ENCODE assay signal across 10 mouse cellular contexts in the genomic region with DNA sequence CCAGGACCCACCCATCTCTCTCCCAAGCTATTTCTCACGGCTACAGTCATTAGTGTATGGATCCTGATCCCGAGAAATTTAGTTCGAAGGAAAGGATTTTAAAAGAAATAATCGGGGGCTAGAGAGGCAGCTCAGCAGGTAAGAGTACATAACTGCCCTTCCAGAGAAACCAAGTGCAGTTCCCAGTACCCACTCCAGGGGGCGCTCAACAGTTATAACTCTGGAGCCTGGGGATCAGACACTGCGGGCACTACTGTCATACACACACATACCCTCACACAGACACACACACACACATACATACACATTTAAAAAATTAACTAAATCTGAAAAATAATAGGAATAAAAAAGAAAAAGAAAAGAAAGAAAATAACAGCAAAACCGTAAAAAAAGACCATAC. TPM values are rescaled to one million over a fixed set of nuclear protein-coding genes. Genes with fewer than 3 reads are reported as not detected.
DNase-seq lines count a peak whose midpoint lies in the region; ATAC-seq and TF ChIP-seq lines count a peak whose summit lies in the region.
"Had no signal": no experiment of that assay in that cellular context is flagged by ENCODE, and none has a peak within 500 bp of the region (broad histone marks: within the 10 kb centered on the region; RNA-seq: fewer than 3 reads in every experiment).

No protein-coding gene starts in this region.

- peaks cover 2% of the 10 kb centered on the region for H3K27me3 ChIP-seq in heart, adult 2 months (ENCODE audit: control insufficient read depth, insufficient read depth, low read length)
- no peaks in the 10 kb centered on the region; the same call in 1 of the 2 replicates for H3K27me3 ChIP-seq in heart, embryonic 10.5 days (ENCODE audit: insufficient read depth, poor library complexity, severe bottlenecking)
- H3K27me3 ChIP-seq: embryonic facial prominence, embryonic 12.5 days had no signal

- TF ChIP-seq CTCF in heart, adult 2 months (IDR thresholded peaks at IDR 0.05) = peak; percentile 79

- ATAC-seq in megakaryocyte-erythroid progenitor cell, adult 5-6 weeks (replicated peaks; ENCODE audit: low FRiP score, low TSS enrichment, poor library complexity, severe bottlenecking) = peak; percentile 50; the same call in 1 of the 2 replicates

- no peaks in the 10 kb centered on the region for H3K4me1 ChIP-seq in heart, adult 2 months (ENCODE audit: control insufficient read depth, insufficient read depth, low read length)
- no peaks in the 10 kb centered on the region for H3K4me1 ChIP-seq in heart, embryonic 10.5 days
- H3K4me1 ChIP-seq: embryonic facial prominence, embryonic 12.5 days had no signal

- no peaks in the 10 kb centered on the region for H3K36me3 ChIP-seq in heart, adult 2 months (ENCODE audit: control insufficient read depth, insufficient read depth, low read length)
- no peaks in the 10 kb centered on the region for H3K36me3 ChIP-seq in heart, embryonic 10.5 days
- H3K36me3 ChIP-seq: embryonic facial prominence, embryonic 12.5 days; limb, embryonic 12.5 days had no signal

- no peak overlapping the region for H3K27ac ChIP-seq in heart, adult 2 months
- H3K27ac ChIP-seq in heart, embryonic 10.5 days = no peak overlapping the region
- H3K27ac ChIP-seq: embryonic facial prominence, embryonic 12.5 days; limb, embryonic 12.5 days had no signal

- H3K4me3 ChIP-seq in heart, adult 2 months = no peak overlapping the region
- no peak overlapping the region for H3K4me3 ChIP-seq in heart, embryonic 10.5 days
- H3K4me3 ChIP-seq: embryonic facial prominence, embryonic 12.5 days; limb, embryonic 12.5 days had no signal

- H3K9me3 ChIP-seq in heart, embryonic 10.5 days = no peaks in the 10 kb centered on the region
- H3K9me3 ChIP-seq: embryonic facial prominence, embryonic 12.5 days; limb, embryonic 12.5 days had no signal

- 33% methylated on average over 7 of the region's 7 CpGs for WGBS in heart, adult 2 months
- WGBS in heart, embryonic 10.5 days = 43% methylated on average over 7 of the region's 7 CpGs

- no peak overlapping the region for H3K9ac ChIP-seq in heart, adult 2 months (ENCODE audit: low read depth, low read length)
- H3K9ac ChIP-seq: embryonic facial prominence, embryonic 12.5 days; limb, embryonic 12.5 days had no signal

- intact Hi-C loops in heart, adult 2 months (cut with DNase I) = no loop called here

- TF ChIP-seq EP300 in heart, adult 2 months (IDR thresholded peaks at IDR 0.05; ENCODE audit: insufficient read depth, low read depth, low read length) = no peak

- H3K79me2 ChIP-seq in heart, adult 2 months (replicated peaks; ENCODE audit: control insufficient read depth, insufficient read depth, low read length) = no peaks in the 10 kb centered on the region

- peak; percentile 37 to 64 for DNase-seq in heart, adult 2 months
- no peak for DNase-seq in heart, embryonic 10.5 days (ENCODE audit: low spot score)
- peak; percentile 43 for DNase-seq in CD4-positive helper T cell, adult 2 months (ENCODE audit: low read depth, low spot score)
- DNase-seq in adrenal gland, adult 2 months = peak; percentile 48
- DNase-seq in embryo, embryonic 9.5 days (ENCODE audit: extremely low spot score) = peak; percentile 51
- DNase-seq in layer of hippocampus, adult 9-10 months (ENCODE audit: low spot score) = peak; percentile 53
- DNase-seq in thymus, postnatal 14 days = peak; percentile 74

- no peak for TF ChIP-seq POLR2A in heart, adult 2 months (IDR thresholded peaks at IDR 0.05; ENCODE audit: insufficient read depth, low read depth, low read length)

RNA-seq across cellular contexts. Expression of a gene that starts 23.8 kb away (rescaled TPM):
- under 1 TPM; 0.57 to 0.86 TPM for total RNA-seq in heart, adult 2 months (2021)
- polyA plus RNA-seq in heart, adult 2 months (2012; rRNA removed) = 0.62 and 0.85 TPM in 2 replicates
- polyA plus RNA-seq in heart, embryonic 10.5 days (2016; fragmentation: Nextera tagmentation; extraction: Ambion mirVana) = 2.7 and 4.9 TPM in 2 replicates
- 1 to 10 TPM; 5.2 to 8.1 TPM for total RNA-seq in adrenal gland, adult 2 months (2021)
- polyA plus RNA-seq in adrenal gland, adult 2 months (2012; rRNA removed) = 4.1 and 6.3 TPM in 2 replicates
- not detected in 2 replicates for total RNA-seq in megakaryocyte-erythroid progenitor cell, adult 5-6 weeks (2014; fragmentation: Nextera tagmentation)
- total RNA-seq in megakaryocyte-erythroid progenitor cell, adult 5-6 weeks (2017) = not detected in 2 replicates

RNA-seq across cellular contexts. Expression of a gene that starts 44.2 kb away (rescaled TPM):
- under 1 TPM; 0.75 to 0.78 TPM for total RNA-seq in heart, adult 2 months (2021)
- polyA plus RNA-seq in heart, adult 2 months (2012; rRNA removed) = 0.53 and 0.55 TPM in 2 replicates
- 0.43 TPM in 2 replicates for polyA plus RNA-seq in heart, embryonic 10.5 days (2016; fragmentation: Nextera tagmentation; extraction: Ambion mirVana)
- total RNA-seq in adrenal gland, adult 2 months (2021) = 1 to 10 TPM; 2.6 to 3.2 TPM
- polyA plus RNA-seq in adrenal gland, adult 2 months (2012; rRNA removed) = 3.0 and 3.1 TPM in 2 replicates
- total RNA-seq in megakaryocyte-erythroid progenitor cell, adult 5-6 weeks (2014; fragmentation: Nextera tagmentation) = 0.15 TPM in 1 of 2 replicates, not detected in the other
- total RNA-seq in megakaryocyte-erythroid progenitor cell, adult 5-6 weeks (2017) = 0.23 TPM in 1 of 2 replicates, not detected in the other

RNA-seq across cellular contexts. Expression of a gene that starts 52.2 kb away (rescaled TPM):
- total RNA-seq in heart, adult 2 months (2021) = 10 to 100 TPM in 1 of 2 experiments, 1 to 10 TPM in 1; 8.9 to 10.7 TPM
- 21.7 and 24.9 TPM in 2 replicates for polyA plus RNA-seq in heart, adult 2 months (2012; rRNA removed)
- polyA plus RNA-seq in heart, embryonic 10.5 days (2016; fragmentation: Nextera tagmentation; extraction: Ambion mirVana) = 16.9 and 23.1 TPM in 2 replicates
- 10 to 100 TPM; 19.7 to 23.7 TPM for total RNA-seq in adrenal gland, adult 2 months (2021)
- polyA plus RNA-seq in adrenal gland, adult 2 months (2012; rRNA removed) = 92.1 and 111 TPM in 2 replicates
- total RNA-seq in megakaryocyte-erythroid progenitor cell, adult 5-6 weeks (2014; fragmentation: Nextera tagmentation) = 6.0 and 18.0 TPM in 2 replicates
- 5.2 and 10.6 TPM in 2 replicates for total RNA-seq in megakaryocyte-erythroid progenitor cell, adult 5-6 weeks (2017)
